Mouse (Mus musculus) intestine, embryonic 16.5 days (tissue): ENCODE results near the gene Ubxn11. TPM values are rescaled to one million over a fixed set of nuclear protein-coding genes. Genes with fewer than 3 reads are reported as not detected.

ENCODE experiments used
- ATAC-seq: fragments of 200-750 bp; cut with Nextera tagmentation; 2 replicates; pipeline ENCODE4 v1.8.0; 2017; ENCODE audit warnings: moderate TSS enrichment, moderate library complexity
- H3K27ac ChIP-seq: fragments of 300-500 bp; sonication (generic); 2 replicates; pipeline ENCODE4 v1.5.1; 2014; ENCODE audit warnings: mild to moderate bottlenecking, low read length
- H3K27me3 ChIP-seq: fragments of 300-500 bp; sonication (generic); replicated peaks from 2 replicates; pipeline ENCODE4 v1.6.1; 2014; ENCODE audit warnings: low read length, control low read depth, mixed read lengths; ENCODE audit not compliant: control insufficient read depth, insufficient read depth
- H3K36me3 ChIP-seq: fragments of 300-500 bp; sonication (generic); 2 replicates; pipeline ENCODE4 v1.6.1; 2014; ENCODE audit warnings: low read length, control low read depth; ENCODE audit not compliant: control insufficient read depth, insufficient read depth
- H3K4me1 ChIP-seq: fragments of 300-500 bp; sonication (generic); 2 replicates; pipeline ENCODE4 v1.6.1; 2014; ENCODE audit warnings: low read length, control low read depth, mixed read lengths; ENCODE audit not compliant: control insufficient read depth, insufficient read depth
- H3K4me2 ChIP-seq: fragments of 300-500 bp; sonication (generic); 2 replicates; pipeline ENCODE4 v1.6.1; 2014; ENCODE audit warnings: low read depth, low read length, control low read depth
- H3K4me3 ChIP-seq: fragments of 300-500 bp; sonication (generic); 2 replicates; pipeline ENCODE4 v1.5.1; 2014; ENCODE audit warnings: mild to moderate bottlenecking, low read length
- H3K9ac ChIP-seq: fragments of 300-500 bp; sonication (generic); 2 replicates; pipeline ENCODE4 v1.6.1; 2014; ENCODE audit warnings: low read depth, low read length
- H3K9me3 ChIP-seq: fragments of 300-500 bp; sonication (generic); 2 replicates; pipeline ENCODE4 v1.6.1; 2016; ENCODE audit warnings: low read length, control low read depth; ENCODE audit not compliant: control insufficient read depth
- WGBS: fragments of 180-500 bp; shearing (Covaris S2); extraction: QIAGEN DNeasy Blood & Tissue Kit; methylation state at CpG from one replicate; pipeline ENCODE4 v1.1.7; 2014; 5-methylcytosine and 5-hydroxymethylcytosine counted together
- polyA plus RNA-seq: library from polyadenylated mRNA; unstranded; fragments of >200 nt; fragmentation: Nextera tagmentation; extraction: Ambion mirVana; gene quantifications from 2 replicates; pipeline ENCODE4 v1.2.1, GENCODE M21; 2015

Gene Ubxn11
- polyA plus RNA-seq, 1 experiment from 2014 or later, result 5.6 TPM

DNA sequence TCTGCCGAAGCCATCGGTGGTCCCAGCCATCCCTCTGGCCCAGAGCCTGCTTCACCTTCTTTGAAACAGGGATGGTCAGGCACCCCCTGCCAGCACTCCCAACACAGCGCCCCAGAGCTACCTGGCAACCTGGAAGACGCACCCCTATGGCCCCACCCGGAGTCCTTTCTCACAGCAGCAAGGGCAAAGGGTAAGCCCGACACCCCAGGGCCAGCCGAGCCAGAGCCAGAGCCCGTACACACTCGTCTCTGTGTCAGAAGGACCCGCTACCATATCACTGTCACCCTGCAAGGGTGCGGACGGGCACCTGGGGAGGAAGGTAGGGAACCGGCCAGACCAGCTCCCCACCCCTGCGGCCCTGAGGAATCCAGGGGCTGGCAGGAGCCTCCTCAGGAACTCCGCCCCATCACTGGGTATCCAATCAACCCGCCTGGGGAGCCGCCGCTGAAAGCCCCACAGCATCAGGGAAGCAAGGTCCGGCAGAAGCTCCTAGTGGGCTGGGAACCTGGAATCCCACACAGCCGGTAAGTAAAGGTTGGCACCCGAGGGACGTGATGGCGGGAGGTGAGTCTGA is 36.9 kb upstream of the Ubxn11 start:
- peak overlapping the region; percentile 49 for H3K4me2 ChIP-seq
- no peaks in the 10 kb centered on the region for H3K36me3 ChIP-seq
- ATAC-seq, result peak; percentile 20
- peaks cover 28% of the 10 kb centered on the region for H3K4me1 ChIP-seq
- peak overlapping the region; percentile 46 for H3K4me3 ChIP-seq
- H3K9me3 ChIP-seq, result no peaks in the 10 kb centered on the region
- H3K9ac ChIP-seq, result peak overlapping the region; percentile 66
- H3K27ac ChIP-seq, result peak overlapping the region; percentile 74
- 14% methylated on average over 23 of the region's 23 CpGs for WGBS
- H3K27me3 ChIP-seq, result no peaks in the 10 kb centered on the region

GRCm38 (mm10) chr4:134067383-134067782 is 35.0 kb upstream of the Ubxn11 start:
- Histone ChIP-seq H3K27ac (peak overlapping the region; percentile 83), H3K27me3 (no peaks in the 10 kb centered on the region)
- WGBS, result 62% methylated on average over 8 of the region's 8 CpGs

DNA sequence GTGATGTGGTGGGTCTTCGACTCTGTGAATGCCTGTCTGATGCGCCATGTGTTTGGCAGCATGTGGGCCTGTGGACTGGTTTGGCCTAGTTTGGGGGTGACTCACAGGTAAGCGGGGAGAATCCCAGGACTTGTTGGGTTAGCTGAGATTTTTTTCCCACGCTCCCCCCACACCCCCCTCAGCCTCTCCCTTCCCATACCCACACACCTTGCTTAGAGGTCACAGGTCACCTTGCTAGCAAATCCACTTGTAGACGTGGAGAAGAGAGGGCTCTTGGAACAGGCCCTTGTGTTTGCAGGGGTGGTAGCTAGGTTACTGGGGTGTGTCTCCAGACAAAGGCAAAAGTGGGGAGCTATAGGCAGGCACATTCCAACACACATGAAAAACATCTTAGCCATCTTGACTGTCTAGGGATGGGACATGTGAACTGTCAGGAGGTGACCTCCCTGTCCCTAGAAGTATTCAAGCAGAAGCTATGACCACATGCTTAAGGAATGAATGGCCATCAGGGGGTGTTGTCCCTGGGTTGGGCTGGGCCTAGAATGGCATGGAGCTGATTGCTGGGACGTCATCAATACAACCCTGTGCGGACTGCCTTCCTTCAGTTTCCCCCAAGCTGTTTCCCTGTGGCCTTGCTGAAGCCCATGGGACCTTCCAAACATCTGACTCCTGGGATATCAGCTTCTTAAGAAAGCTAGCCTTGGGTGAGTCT is 34.4 kb upstream of the Ubxn11 start:
- Histone ChIP-seq H3K9me3 (no peaks in the 10 kb centered on the region), H3K4me3 (peak overlapping the region; percentile 32), H3K27ac (peak overlapping the region; percentile 83), H3K36me3 (peaks cover 4% of the 10 kb centered on the region), H3K4me2 (peak overlapping the region; percentile 40), H3K4me1 (peaks cover 14% of the 10 kb centered on the region), H3K27me3 (no peaks in the 10 kb centered on the region), H3K9ac (0 out of 2 replicates have a peak overlapping the region, but pooled peaks have one; percentile 38)
- ATAC-seq, result peak; percentile 21
- WGBS, result 77% methylated on average over 7 of the region's 7 CpGs

More at GRCm38 (mm10) chr4:134067383-134067782, 35.0 kb upstream of the Ubxn11 start:
- ATAC-seq, result peak; percentile 65
- Histone ChIP-seq H3K36me3 (no peaks in the 10 kb centered on the region), H3K9ac (peak overlapping the region; percentile 54), H3K4me3 (peak overlapping the region; percentile 32), H3K9me3 (no peaks in the 10 kb centered on the region), H3K4me1 (peaks cover 17% of the 10 kb centered on the region), H3K4me2 (peak overlapping the region; percentile 49)

DNA sequence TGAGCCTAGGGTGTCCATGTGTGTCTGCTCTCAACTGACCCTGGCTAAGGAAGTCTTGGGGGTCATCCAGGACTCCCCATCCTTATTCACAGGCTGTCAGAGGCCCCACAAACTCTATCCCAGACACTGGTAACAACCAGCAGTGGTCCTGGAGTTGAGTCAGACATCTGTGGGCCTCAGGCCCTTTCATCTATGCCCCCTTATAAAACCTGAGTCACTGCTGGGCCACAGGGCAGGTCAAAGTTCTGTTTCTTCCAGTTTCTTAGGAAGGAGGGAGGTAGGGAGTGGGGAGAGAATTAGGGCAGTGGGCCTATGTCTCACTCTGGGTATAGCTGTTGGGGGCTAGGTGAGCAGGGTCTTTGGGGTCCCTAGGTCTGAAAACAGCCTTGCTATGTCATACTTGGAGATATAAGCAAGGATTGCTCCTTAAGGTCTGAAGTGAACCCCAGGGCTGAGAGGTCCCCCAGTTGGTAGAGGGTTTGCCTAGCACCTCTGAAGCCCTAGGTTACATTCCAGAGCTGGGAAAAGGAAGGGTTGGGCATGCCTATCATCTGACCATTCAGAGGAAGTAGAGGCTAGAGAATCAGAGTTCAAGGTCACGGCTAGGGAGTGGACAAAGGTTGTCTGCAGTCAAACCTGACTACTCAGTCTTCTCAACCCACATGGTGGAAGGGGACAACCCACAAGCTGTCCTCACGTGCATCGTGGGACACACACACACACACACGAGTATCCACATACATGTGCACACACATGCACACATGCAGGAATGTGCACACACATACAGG is 33.4 kb upstream of the Ubxn11 start:
- Histone ChIP-seq H3K4me3 (no peak overlapping the region), H3K9ac (no peak overlapping the region), H3K4me1 (peaks cover 14% of the 10 kb centered on the region), H3K4me2 (peak overlapping the region; percentile 21), H3K27me3 (no peaks in the 10 kb centered on the region), H3K36me3 (peaks cover 5% of the 10 kb centered on the region), H3K27ac (peak overlapping the region; percentile 83), H3K9me3 (no peaks in the 10 kb centered on the region)
- ATAC-seq, result peak; percentile 57
- 86% methylated on average over 4 of the region's 4 CpGs for WGBS

DNA sequence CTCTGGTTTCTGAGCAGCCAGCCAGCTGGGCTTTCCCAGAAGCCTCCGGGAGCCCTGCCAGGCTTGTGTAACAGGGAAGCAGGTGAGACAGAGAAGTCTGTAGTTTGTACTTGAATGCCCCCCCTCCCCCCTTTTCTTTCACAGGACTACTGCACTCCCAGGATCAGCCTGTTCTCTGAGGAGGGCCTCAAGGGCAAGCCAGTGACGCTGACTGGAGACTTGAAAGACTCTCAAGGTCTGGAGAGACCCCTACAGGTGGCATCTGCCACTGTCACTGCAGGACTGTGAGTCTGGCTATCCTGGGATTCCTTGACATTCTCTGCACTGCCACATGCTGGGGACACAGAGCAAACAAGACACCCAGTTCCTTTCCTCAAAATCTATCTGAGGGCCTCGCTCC is 23.7 kb upstream of the Ubxn11 start:
- H3K9ac ChIP-seq, result no peak overlapping the region
- no peak overlapping the region for H3K4me3 ChIP-seq
- H3K4me1 ChIP-seq, result peaks cover 14% of the 10 kb centered on the region
- H3K36me3 ChIP-seq, result no peaks in the 10 kb centered on the region
- H3K4me2 ChIP-seq, result no peak overlapping the region
- no peaks in the 10 kb centered on the region for H3K9me3 ChIP-seq
- H3K27ac ChIP-seq, result no peak overlapping the region
- 19% methylated on average over 3 of the region's 3 CpGs for WGBS
- no peak for ATAC-seq
- H3K27me3 ChIP-seq, result no peaks in the 10 kb centered on the region

DNA sequence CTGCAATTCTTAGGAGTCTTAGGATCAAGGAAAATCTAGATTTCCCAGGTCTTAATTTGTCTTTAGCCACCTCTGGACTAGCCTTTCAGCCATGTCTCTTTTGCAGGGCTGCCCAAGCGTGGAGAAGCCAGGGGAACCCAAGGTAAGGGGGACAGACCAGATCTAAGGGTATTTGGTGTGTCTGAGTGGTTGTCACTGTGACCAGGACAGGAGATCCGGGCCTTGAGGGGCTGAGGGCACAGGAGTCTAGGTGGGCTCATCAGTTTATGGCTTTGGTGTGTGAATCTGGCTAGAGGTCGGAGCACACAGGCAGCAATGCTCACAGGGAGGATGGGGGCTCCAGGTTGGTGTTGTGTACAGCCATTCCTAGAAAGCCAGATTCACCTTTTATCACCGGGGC is 21.7 kb upstream of the Ubxn11 start:
- no peak for ATAC-seq

DNA sequence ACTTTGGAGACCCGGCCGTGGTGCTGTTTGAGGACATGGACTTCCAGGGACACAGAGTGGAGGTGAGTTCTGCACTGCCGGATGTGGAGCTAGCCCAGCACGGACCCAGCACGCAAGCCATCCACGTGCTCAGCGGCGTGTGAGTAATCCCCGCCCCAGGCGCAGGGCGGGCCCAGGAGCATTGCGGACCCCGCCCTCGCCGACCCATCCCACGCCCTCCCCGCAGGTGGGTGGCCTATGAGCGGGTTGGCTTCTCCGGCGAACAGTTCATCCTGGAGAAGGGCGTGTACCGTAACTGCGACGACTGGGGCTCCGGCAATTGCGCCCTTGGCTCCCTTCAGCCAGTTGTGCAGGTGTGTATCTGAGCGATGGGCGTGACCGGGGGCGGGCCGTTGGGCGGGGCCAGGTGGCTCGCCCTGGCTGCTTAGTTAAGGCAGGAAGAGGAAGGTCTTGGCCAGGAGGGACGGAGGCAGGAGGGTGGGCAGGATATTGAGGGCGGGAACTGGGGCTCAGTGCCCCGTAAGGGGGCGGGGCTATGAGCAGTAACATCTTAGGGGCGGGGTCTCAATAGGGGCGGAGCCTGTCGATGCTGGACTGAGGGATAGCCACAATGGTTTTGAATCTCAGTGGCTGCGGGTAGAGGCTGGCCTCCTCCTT is 20.5 kb upstream of the Ubxn11 start:
- Histone ChIP-seq H3K4me2 (peak overlapping the region; percentile 82), H3K27me3 (no peaks in the 10 kb centered on the region), H3K27ac (0 out of 2 replicates have a peak overlapping the region, but pooled peaks have one; percentile 38), H3K9me3 (no peaks in the 10 kb centered on the region), H3K9ac (peak overlapping the region; percentile 53), H3K4me1 (peaks cover 14% of the 10 kb centered on the region), H3K36me3 (0 out of 2 replicates have a peak, but pooled peaks cover 3% of the 10 kb centered on the region), H3K4me3 (peak overlapping the region; percentile 42)
- peak; percentile 97 for ATAC-seq
- under 1% methylated on average over 41 of the region's 41 CpGs for WGBS

More for the DNA sequence above, 21.7 kb upstream of the Ubxn11 start:
- Histone ChIP-seq H3K4me2 (no peak overlapping the region), H3K9me3 (no peaks in the 10 kb centered on the region), H3K9ac (no peak overlapping the region), H3K36me3 (0 out of 2 replicates have a peak, but pooled peaks cover 3% of the 10 kb centered on the region), H3K4me3 (no peak overlapping the region), H3K27me3 (no peaks in the 10 kb centered on the region), H3K27ac (no peak overlapping the region), H3K4me1 (peaks cover 14% of the 10 kb centered on the region)
- 81% methylated on average over 4 of the region's 4 CpGs for WGBS

DNA sequence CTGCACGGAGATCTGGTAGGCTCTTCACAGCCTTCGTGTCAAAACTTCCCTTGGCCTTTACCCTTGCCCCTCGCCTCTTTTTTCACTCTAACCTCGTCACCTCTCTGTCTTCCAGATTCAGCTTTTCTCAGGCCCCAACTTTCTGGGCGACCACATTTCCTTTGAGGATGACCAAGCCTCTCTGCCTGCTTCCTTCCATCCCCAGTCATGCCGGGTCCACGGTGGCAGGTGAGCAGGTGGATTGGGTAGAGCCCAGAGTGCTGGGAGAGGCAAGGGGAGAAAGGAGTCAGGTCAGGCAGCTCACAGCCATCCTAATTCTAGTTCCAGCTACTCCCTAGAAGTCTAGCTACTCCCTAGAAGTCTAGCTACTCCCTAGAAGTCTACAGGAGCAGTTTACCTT is 19.9 kb upstream of the Ubxn11 start:
- Histone ChIP-seq H3K4me2 (peak overlapping the region; percentile 82), H3K9me3 (no peaks in the 10 kb centered on the region), H3K27me3 (no peaks in the 10 kb centered on the region), H3K36me3 (0 out of 2 replicates have a peak, but pooled peaks cover 3% of the 10 kb centered on the region), H3K27ac (no peak overlapping the region), H3K4me1 (peaks cover 14% of the 10 kb centered on the region), H3K4me3 (peak overlapping the region; percentile 42), H3K9ac (0 out of 2 replicates have a peak overlapping the region, but pooled peaks have one; percentile 53)
- WGBS, result 10% methylated on average over 7 of the region's 7 CpGs
- ATAC-seq, result no peak

DNA sequence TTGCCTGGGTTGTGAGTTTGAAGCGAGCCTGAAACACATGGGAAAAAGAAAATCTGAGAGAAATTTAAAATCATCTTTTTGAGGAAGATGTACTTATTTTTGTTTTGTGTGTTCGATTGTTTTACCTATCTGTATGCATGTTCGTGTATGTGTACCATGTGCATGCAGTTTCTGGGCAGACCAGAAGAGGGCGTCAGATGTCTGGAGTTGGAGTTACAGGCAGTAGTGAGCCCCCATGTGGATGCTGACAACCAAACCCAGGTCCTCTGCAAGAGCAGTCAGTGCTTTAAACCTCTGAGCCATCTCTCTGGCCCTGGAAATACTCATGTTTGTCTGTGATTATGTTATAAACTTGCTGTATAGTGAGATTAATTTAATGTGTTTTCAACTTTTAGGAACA is 17.4 kb upstream of the Ubxn11 start:
- H3K27me3 ChIP-seq, result no peaks in the 10 kb centered on the region
- WGBS, result 85% methylated on average over 4 of the region's 4 CpGs
- H3K4me3 ChIP-seq, result no peak overlapping the region
- H3K27ac ChIP-seq, result no peak overlapping the region
- 0 out of 2 replicates have a peak, but pooled peaks cover 3% of the 10 kb centered on the region for H3K36me3 ChIP-seq
- H3K4me1 ChIP-seq, result peaks cover 14% of the 10 kb centered on the region
- H3K9ac ChIP-seq, result no peak overlapping the region
- H3K4me2 ChIP-seq, result no peak overlapping the region
- H3K9me3 ChIP-seq, result no peaks in the 10 kb centered on the region
- ATAC-seq, result no peak
